Comparison of ENCODE assay signal across 25 mouse cellular contexts in the genomic region with DNA sequence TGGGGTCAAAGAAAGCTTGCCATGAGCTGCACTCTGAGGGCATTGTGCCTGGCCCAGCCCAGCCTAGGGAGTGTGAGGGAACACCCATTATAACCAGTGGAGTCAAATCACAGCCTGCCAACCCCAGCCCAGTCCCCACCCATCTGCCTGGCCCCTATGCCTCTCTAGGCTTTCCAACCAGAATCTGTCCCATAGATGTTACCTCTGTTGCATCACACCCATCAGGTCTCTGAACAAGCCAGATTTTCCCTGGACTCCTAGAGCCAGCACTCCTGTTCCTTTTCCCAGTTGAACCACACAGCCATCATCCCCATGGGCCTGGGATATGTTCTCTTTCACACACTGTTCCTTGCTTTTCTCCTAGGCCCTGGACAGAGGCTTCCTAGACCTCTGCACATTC. TPM values are rescaled to one million over a fixed set of nuclear protein-coding genes. Genes with fewer than 3 reads are reported as not detected.
DNase-seq lines count a peak whose midpoint lies in the region; ATAC-seq and TF ChIP-seq lines count a peak whose summit lies in the region.
"Had no signal": no experiment of that assay in that cellular context is flagged by ENCODE, and none has a peak within 500 bp of the region (broad histone marks: within the 10 kb centered on the region; RNA-seq: fewer than 3 reads in every experiment).

No protein-coding gene starts in this region.

- peak; percentile 38 for TF ChIP-seq POLR2A in myocyte (IDR thresholded peaks at IDR 0.05; ENCODE audit: insufficient read length, low read depth)

- H3K4me1 ChIP-seq in heart, embryonic 10.5 days, result peaks cover 14% of the 10 kb centered on the region
- peaks cover 6% of the 10 kb centered on the region for H3K4me1 ChIP-seq in heart, embryonic 12.5 days (replicated peaks)
- H3K4me1 ChIP-seq: forebrain, embryonic 10.5 days; forebrain, embryonic 13.5 days; hindbrain, embryonic 12.5 days; hindbrain, embryonic 15.5 days had no signal

- H3ac ChIP-seq in myocyte (ENCODE audit: control insufficient read depth, insufficient read length), result no peak overlapping the region

- DNase-seq in heart, embryonic 10.5 days (ENCODE audit: low spot score), result peak; percentile 58
- peak; percentile 32 for DNase-seq in testis, postnatal 10 days (ENCODE audit: low spot score)
- DNase-seq in testis, postnatal 14 days (ENCODE audit: low spot score), result no peak
- DNase-seq in cerebellum, adult 11-12 months, result no peak
- DNase-seq: adrenal gland, adult 8-10 months; adrenal gland, postnatal 25 days; cerebellum, adult 18-20 months; cerebellum, adult 9-10 months; cerebellum, postnatal 14 days; gastrocnemius, postnatal 10 days; gastrocnemius, postnatal 36 days had no signal

- no peak overlapping the region for H3K27ac ChIP-seq in heart, embryonic 10.5 days
- no peak overlapping the region for H3K27ac ChIP-seq in heart, embryonic 12.5 days (ENCODE audit: poor library complexity, severe bottlenecking)
- H3K27ac ChIP-seq: forebrain, embryonic 10.5 days; forebrain, embryonic 13.5 days; hindbrain, embryonic 12.5 days; hindbrain, embryonic 15.5 days had no signal

- H3K9me3 ChIP-seq in heart, embryonic 10.5 days, result no peaks in the 10 kb centered on the region
- no peaks in the 10 kb centered on the region for H3K9me3 ChIP-seq in heart, embryonic 12.5 days (replicated peaks)
- H3K9me3 ChIP-seq: forebrain, embryonic 10.5 days; forebrain, embryonic 13.5 days; hindbrain, embryonic 12.5 days; hindbrain, embryonic 15.5 days had no signal

- no peaks in the 10 kb centered on the region for H3K79me2 ChIP-seq in myocyte (ENCODE audit: control insufficient read depth, insufficient read depth)

- H3K9ac ChIP-seq in heart, embryonic 12.5 days, result no peak overlapping the region
- H3K9ac ChIP-seq: forebrain, embryonic 13.5 days; hindbrain, embryonic 12.5 days; hindbrain, embryonic 15.5 days had no signal

- no peak for ATAC-seq in heart, embryonic 12.5 days (ENCODE audit: insufficient number of reproducible peaks, low FRiP score)
- ATAC-seq: activated CD4-positive, CD25-positive, alpha-beta regulatory T cell, adult 4 months; forebrain, embryonic 13.5 days; forebrain, embryonic 16.5 days had no signal

- peaks cover 8% of the 10 kb centered on the region for H3K27me3 ChIP-seq in heart, embryonic 10.5 days (ENCODE audit: insufficient read depth, poor library complexity, severe bottlenecking)
- H3K27me3 ChIP-seq in heart, embryonic 12.5 days (replicated peaks), result no peaks in the 10 kb centered on the region
- no peaks in the 10 kb centered on the region for H3K27me3 ChIP-seq in myocyte (ENCODE audit: control insufficient read depth, insufficient read depth, insufficient read length)
- H3K27me3 ChIP-seq: forebrain, embryonic 13.5 days; hindbrain, embryonic 12.5 days; hindbrain, embryonic 15.5 days had no signal

- no peak overlapping the region for H3K4me3 ChIP-seq in heart, embryonic 10.5 days
- no peak overlapping the region for H3K4me3 ChIP-seq in heart, embryonic 12.5 days
- no peak overlapping the region for H3K4me3 ChIP-seq in myocyte
- H3K4me3 ChIP-seq: forebrain, embryonic 10.5 days; forebrain, embryonic 13.5 days; hindbrain, embryonic 12.5 days; hindbrain, embryonic 15.5 days had no signal

- H3K36me3 ChIP-seq in heart, embryonic 10.5 days, result no peaks in the 10 kb centered on the region
- H3K36me3 ChIP-seq in heart, embryonic 12.5 days, result no peaks in the 10 kb centered on the region
- H3K36me3 ChIP-seq in myocyte (ENCODE audit: control insufficient read depth, insufficient read depth), result no peaks in the 10 kb centered on the region
- H3K36me3 ChIP-seq: forebrain, embryonic 10.5 days; hindbrain, embryonic 12.5 days; hindbrain, embryonic 15.5 days had no signal

- H3K4me2 ChIP-seq in heart, embryonic 12.5 days, result no peak overlapping the region
- H3K4me2 ChIP-seq in myocyte (ENCODE audit: low read depth), result no peak overlapping the region
- H3K4me2 ChIP-seq: forebrain, embryonic 13.5 days; hindbrain, embryonic 12.5 days; hindbrain, embryonic 15.5 days had no signal

TF ChIP-seq in myocyte, 11 proteins besides CTCF, POLR2A, EP300 and RAD21:
- no peak for TF ChIP-seq SRF (IDR thresholded peaks at IDR 0.05; ENCODE audit: control insufficient read depth, insufficient read length, low read depth)
- TF ChIP-seq MYOG (IDR thresholded peaks at IDR 0.05; ENCODE audit: control insufficient read depth in 1 of 3, insufficient read depth in 1 of 3, insufficient read length in 2 of 3, low read depth in 2 of 3), result no peak
- no peak for TF ChIP-seq USF1 (IDR thresholded peaks at IDR 0.05; ENCODE audit: low read depth)
- no peak for TF ChIP-seq MAX (IDR thresholded peaks at IDR 0.05; ENCODE audit: low read depth)
- no peak for TF ChIP-seq TCF12 (IDR thresholded peaks at IDR 0.05; ENCODE audit: insufficient read depth, poor library complexity, severe bottlenecking)
- peak; percentile 75; the same call in 1 of the 2 replicates for TF ChIP-seq CEBPB (IDR thresholded peaks at IDR 0.05; ENCODE audit: insufficient read depth, poor library complexity, severe bottlenecking)
- no peak for TF ChIP-seq E2F4 (IDR thresholded peaks at IDR 0.05; ENCODE audit: insufficient read depth)
- TF ChIP-seq TCF3 (IDR thresholded peaks at IDR 0.05; ENCODE audit: insufficient read length, low read depth), result no peak
- no peak for TF ChIP-seq REST (IDR thresholded peaks at IDR 0.05; ENCODE audit: insufficient read depth, insufficient read length)
- TF ChIP-seq POLR2AphosphoS2 (IDR thresholded peaks at IDR 0.05; ENCODE audit: insufficient read length, low read depth), result peak; percentile 26
- no peak for TF ChIP-seq MYOD1 (IDR thresholded peaks at IDR 0.05; ENCODE audit: control insufficient read depth in 1 of 3, insufficient read length in 2 of 3, low read depth in 2 of 3)
TF ChIP-seq in myocyte: peak in this region for 2.

RNA-seq across cellular contexts. Expression of a gene that starts 13.5 kb away (rescaled TPM):
- not detected in 2 replicates for polyA plus RNA-seq in heart, embryonic 10.5 days (2016; fragmentation: Nextera tagmentation; extraction: Ambion mirVana)
- not detected in 2 replicates for polyA plus RNA-seq in heart, embryonic 12.5 days (2016; fragmentation: Nextera tagmentation; extraction: Ambion mirVana)
- 0.19 TPM for polyA plus RNA-seq in myocyte (2012; fragmentation: generic; extraction: Trizol)
- polyA plus RNA-seq: activated CD4-positive, CD25-positive, alpha-beta regulatory T cell, adult 4 months; brain, embryonic 14.5 days; embryonic facial prominence, embryonic 11.5 days; embryonic facial prominence, embryonic 14.5 days; forebrain, embryonic 10.5 days; forebrain, embryonic 13.5 days; forebrain, embryonic 16.5 days; heart, embryonic 14.5 days; heart, postnatal 0 days; hindbrain, embryonic 12.5 days; hindbrain, embryonic 15.5 days; intestine, embryonic 14.5 days had no signal

RNA-seq across cellular contexts. Expression of a gene that starts 15.1 kb away (rescaled TPM):
- not detected in 2 replicates for polyA plus RNA-seq in heart, embryonic 10.5 days (2016; fragmentation: Nextera tagmentation; extraction: Ambion mirVana)
- not detected in 2 replicates for polyA plus RNA-seq in heart, embryonic 12.5 days (2016; fragmentation: Nextera tagmentation; extraction: Ambion mirVana)
- polyA plus RNA-seq in myocyte (2012; fragmentation: generic; extraction: Trizol), result 0.04 TPM
- polyA plus RNA-seq: activated CD4-positive, CD25-positive, alpha-beta regulatory T cell, adult 4 months; brain, embryonic 14.5 days; embryonic facial prominence, embryonic 11.5 days; embryonic facial prominence, embryonic 14.5 days; forebrain, embryonic 10.5 days; forebrain, embryonic 13.5 days; forebrain, embryonic 16.5 days; heart, embryonic 14.5 days; hindbrain, embryonic 12.5 days; hindbrain, embryonic 15.5 days; intestine, embryonic 14.5 days had no signal

RNA-seq across cellular contexts. Expression of a gene that starts 22.9 kb away (rescaled TPM):
- 0.03 and 0.12 TPM in 2 replicates for polyA plus RNA-seq in heart, embryonic 10.5 days (2016; fragmentation: Nextera tagmentation; extraction: Ambion mirVana)
- polyA plus RNA-seq in heart, embryonic 12.5 days (2016; fragmentation: Nextera tagmentation; extraction: Ambion mirVana), result 0.04 TPM in 1 of 2 replicates, not detected in the other
- not detected for polyA plus RNA-seq in myocyte (2012; fragmentation: generic; extraction: Trizol)
- polyA plus RNA-seq: activated CD4-positive, CD25-positive, alpha-beta regulatory T cell, adult 4 months; heart, embryonic 14.5 days; heart, postnatal 0 days had no signal

RNA-seq across cellular contexts. Expression of a gene that starts 47.6 kb away (rescaled TPM):
- 0.05 and 0.36 TPM in 2 replicates for polyA plus RNA-seq in heart, embryonic 10.5 days (2016; fragmentation: Nextera tagmentation; extraction: Ambion mirVana)
- polyA plus RNA-seq in heart, embryonic 12.5 days (2016; fragmentation: Nextera tagmentation; extraction: Ambion mirVana), result 0.14 and 0.36 TPM in 2 replicates
- polyA plus RNA-seq in myocyte (2012; fragmentation: generic; extraction: Trizol), result 0.02 TPM
- polyA plus RNA-seq: activated CD4-positive, CD25-positive, alpha-beta regulatory T cell, adult 4 months; embryonic facial prominence, embryonic 11.5 days; embryonic facial prominence, embryonic 14.5 days; forebrain, embryonic 10.5 days; forebrain, embryonic 13.5 days; forebrain, embryonic 16.5 days; heart, embryonic 14.5 days; heart, postnatal 0 days; hindbrain, embryonic 12.5 days; intestine, embryonic 14.5 days had no signal

RNA-seq across cellular contexts. Expression of a gene that starts 51.1 kb away (rescaled TPM):
- not detected in 2 replicates for polyA plus RNA-seq in heart, embryonic 10.5 days (2016; fragmentation: Nextera tagmentation; extraction: Ambion mirVana)
- polyA plus RNA-seq in heart, embryonic 12.5 days (2016; fragmentation: Nextera tagmentation; extraction: Ambion mirVana), result not detected in 2 replicates
- polyA plus RNA-seq in myocyte (2012; fragmentation: generic; extraction: Trizol), result 0.06 TPM
- polyA plus RNA-seq: activated CD4-positive, CD25-positive, alpha-beta regulatory T cell, adult 4 months; brain, embryonic 14.5 days; embryonic facial prominence, embryonic 11.5 days; embryonic facial prominence, embryonic 14.5 days; forebrain, embryonic 10.5 days; forebrain, embryonic 13.5 days; forebrain, embryonic 16.5 days; heart, embryonic 14.5 days; heart, postnatal 0 days; hindbrain, embryonic 12.5 days; hindbrain, embryonic 15.5 days; intestine, embryonic 14.5 days had no signal

Comparison
In these comparisons a context has a peak if more than half of its experiments do, and no peak if none do; other contexts are left out.
1. DNase-seq: peak in heart, embryonic 10.5 days (single experiment) and testis, postnatal 10 days (single experiment); none in testis, postnatal 14 days (single experiment) and cerebellum, adult 11-12 months (single experiment).